Mouse (Mus musculus) heart, embryonic 14.5 days (tissue): ENCODE data around the gene Fam174a. TPM values are rescaled to one million over a fixed set of nuclear protein-coding genes. Genes with fewer than 3 reads are reported as not detected.

Source experiments
- ATAC-seq: fragments of 200-750 bp; cut with Nextera tagmentation; 2 replicates; pipeline ENCODE4 v1.8.0; 2017; ENCODE audit warnings: low read depth, moderate TSS enrichment; ENCODE audit not compliant: insufficient number of reproducible peaks, insufficient read depth, low FRiP score
- H3K27ac ChIP-seq, 2 experiments: fragments of 200-500 bp in 1 of 2; fragments of 300-500 bp in 1 of 2; sonication (generic) in 1 of 2; replicated peaks in 1 of 2; 2 replicates each; pipeline ENCODE4 v1.5.1; 2012 to 2014; ENCODE audit warnings: low read depth in 2 of 2, low read length in 2 of 2, control low read depth in 1 of 2, mild to moderate bottlenecking in 1 of 2, mixed read lengths in 1 of 2; ENCODE audit not compliant: control insufficient read depth in 1 of 2, insufficient read depth in 1 of 2
- H3K27me3 ChIP-seq: fragments of 300-500 bp; sonication (generic); 2 replicates; pipeline ENCODE4 v1.6.1; 2014; ENCODE audit warnings: mild to moderate bottlenecking, low read length, control low read depth; ENCODE audit not compliant: control insufficient read depth, insufficient read depth
- H3K36me3 ChIP-seq: fragments of 300-500 bp; sonication (generic); 2 replicates; pipeline ENCODE4 v1.6.1; 2014; ENCODE audit warnings: mild to moderate bottlenecking, control low read depth, low read length, mixed read lengths; ENCODE audit not compliant: control insufficient read depth, insufficient read depth
- H3K4me1 ChIP-seq, 2 experiments: fragments of 200-500 bp in 1 of 2; fragments of 300-500 bp in 1 of 2; sonication (generic) in 1 of 2; 2 replicates each; pipeline ENCODE4 v1.6.1; 2012 to 2014; ENCODE audit warnings: low read length in 2 of 2, control low read depth in 1 of 2, mixed read lengths in 1 of 2; ENCODE audit not compliant: control insufficient read depth in 2 of 2, insufficient read depth in 2 of 2
- H3K4me2 ChIP-seq: fragments of 300-500 bp; sonication (generic); 2 replicates; pipeline ENCODE4 v1.6.1; 2014; ENCODE audit warnings: mild to moderate bottlenecking, low read length
- H3K4me3 ChIP-seq, 2 experiments: fragments of 200-500 bp in 1 of 2; fragments of 300-500 bp in 1 of 2; sonication (generic) in 1 of 2; 2 replicates each; pipeline ENCODE4 v1.5.1; 2012 to 2014; ENCODE audit warnings: low read length in 2 of 2, mild to moderate bottlenecking in 2 of 2, control low read depth in 1 of 2, low read depth in 1 of 2, moderate library complexity in 1 of 2; ENCODE audit not compliant: control insufficient read depth in 1 of 2, insufficient read depth in 1 of 2
- H3K9ac ChIP-seq: fragments of 300-500 bp; sonication (generic); 2 replicates; pipeline ENCODE4 v1.6.1; 2014; ENCODE audit warnings: mild to moderate bottlenecking, low read length
- H3K9me3 ChIP-seq: fragments of 300-500 bp; sonication (generic); 2 replicates; pipeline ENCODE4 v1.6.1; 2016; ENCODE audit warnings: low read length, control low read depth; ENCODE audit not compliant: control insufficient read depth
- WGBS: fragments of 180-500 bp; shearing (Covaris S2); extraction: QIAGEN DNeasy Blood & Tissue Kit; methylation state at CpG from one replicate; pipeline ENCODE4 v1.1.7; 2014; 5-methylcytosine and 5-hydroxymethylcytosine counted together
- polyA plus RNA-seq: library from polyadenylated mRNA; unstranded; fragments of >200 nt; fragmentation: Nextera tagmentation; extraction: Ambion mirVana; gene quantifications from 2 replicates; pipeline ENCODE4 v1.2.1, GENCODE M21; 2014

Fam174a gene
- polyA plus RNA-seq, 1 experiment from 2014 or later: 30.5 TPM

DNA sequence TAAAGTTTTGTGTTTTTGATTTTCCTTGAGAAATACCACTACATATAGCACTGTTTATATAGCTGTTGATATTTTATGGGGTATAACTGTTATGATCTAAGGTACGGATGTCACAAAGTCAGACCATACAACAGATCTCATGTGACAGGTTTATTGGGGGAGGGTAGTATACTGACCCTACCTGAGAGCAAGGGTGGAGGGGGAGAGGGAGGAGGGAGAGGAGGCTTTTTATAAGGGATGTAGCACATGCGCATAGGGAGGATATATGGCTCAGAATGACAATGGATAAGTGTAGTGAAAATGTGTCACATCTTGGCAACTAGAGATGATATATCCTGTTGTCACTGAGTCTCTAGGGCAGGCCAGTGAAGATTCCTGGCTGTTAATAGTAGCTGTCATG is 8.8 kb downstream of the Fam174a start:
- ATAC-seq: no peak
- 0 out of 4 replicates have a peak, but pooled peaks cover 0 to 3% of the 10 kb centered on the region in 2 experiments for H3K4me1 ChIP-seq
- no peak overlapping the region for H3K4me3 ChIP-seq
- peaks cover 12% of the 10 kb centered on the region for H3K36me3 ChIP-seq
- no peaks in the 10 kb centered on the region for H3K27me3 ChIP-seq
- whole genome bisulfite sequencing: 88% methylated on average over 2 of the region's 2 CpGs
- no peak overlapping the region for H3K9ac ChIP-seq
- H3K27ac ChIP-seq: no peak overlapping the region
- no peaks in the 10 kb centered on the region for H3K9me3 ChIP-seq
- H3K4me2 ChIP-seq: no peak overlapping the region

DNA sequence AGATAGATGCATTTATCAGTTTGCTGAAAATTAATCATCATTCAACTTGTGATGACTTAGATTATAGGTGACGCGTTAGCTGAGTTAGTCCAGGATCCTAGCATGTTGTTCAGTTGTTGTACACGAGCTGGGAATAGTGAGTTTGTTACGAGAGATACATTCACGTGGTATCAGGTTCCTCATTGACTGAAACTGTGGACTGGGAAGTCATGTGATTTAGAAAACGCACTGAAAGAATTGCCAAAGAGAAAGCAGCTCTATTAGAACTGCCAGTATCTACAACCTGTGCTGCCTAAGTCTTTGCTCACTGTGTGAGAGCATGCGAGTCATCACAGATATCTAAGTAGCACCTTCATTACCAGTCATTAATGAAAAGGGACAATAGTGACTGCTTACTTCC is 9.6 kb downstream of the Fam174a start:
- 60% methylated on average over 7 of the region's 7 CpGs for WGBS

GRCm38 (mm10) chr1:95326856-95327255 is 13.4 kb downstream of the Fam174a start:
- H3K27ac ChIP-seq: no peak overlapping the region

More for the DNA sequence above, 9.6 kb downstream of the Fam174a start:
- Histone ChIP-seq H3K4me2 (no peak overlapping the region), H3K36me3 (peaks cover 15% of the 10 kb centered on the region), H3K9me3 (no peaks in the 10 kb centered on the region), H3K9ac (no peak overlapping the region), H3K4me3 (no peak overlapping the region), H3K4me1 (0 out of 4 replicates have a peak, but pooled peaks cover 0 to 3% of the 10 kb centered on the region in 2 experiments), H3K27me3 (no peaks in the 10 kb centered on the region), H3K27ac (no peak overlapping the region)
- no peak for ATAC-seq

DNA sequence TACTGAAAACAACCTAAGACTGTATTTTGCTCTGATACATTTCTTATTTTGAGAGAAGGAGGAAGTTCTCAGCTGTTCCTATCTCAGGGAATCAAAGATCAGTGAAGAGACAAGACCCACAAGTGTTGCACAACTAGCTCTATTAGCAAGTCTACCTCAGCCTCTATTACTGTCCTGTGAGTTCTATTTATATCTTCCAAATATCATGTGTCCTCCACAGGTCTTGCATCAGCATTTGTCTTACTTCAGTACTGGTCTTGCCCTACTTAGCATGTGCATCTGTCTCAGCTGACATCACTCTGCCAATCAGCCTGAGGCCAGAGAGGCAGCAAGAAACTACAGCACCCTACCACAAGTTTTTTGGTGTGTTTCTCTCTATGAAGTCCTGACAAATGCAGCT is 26.2 kb downstream of the Fam174a start:
- no peaks in the 10 kb centered on the region for H3K36me3 ChIP-seq
- ATAC-seq: no peak
- H3K27me3 ChIP-seq: no peaks in the 10 kb centered on the region
- H3K4me3 ChIP-seq: no peak overlapping the region
- H3K4me2 ChIP-seq: no peak overlapping the region
- H3K4me1 ChIP-seq: no peaks in the 10 kb centered on the region
- no peak overlapping the region for H3K27ac ChIP-seq
- H3K9ac ChIP-seq: no peak overlapping the region
- H3K9me3 ChIP-seq: no peaks in the 10 kb centered on the region

More at GRCm38 (mm10) chr1:95326856-95327255, 13.4 kb downstream of the Fam174a start:
- 0 out of 4 replicates have a peak, but pooled peaks cover 0 to 3% of the 10 kb centered on the region in 2 experiments for H3K4me1 ChIP-seq
- H3K9ac ChIP-seq: no peak overlapping the region
- no peak overlapping the region for H3K4me3 ChIP-seq
- no peak for ATAC-seq
- H3K27me3 ChIP-seq: no peaks in the 10 kb centered on the region
- H3K9me3 ChIP-seq: no peaks in the 10 kb centered on the region
- H3K4me2 ChIP-seq: no peak overlapping the region
- H3K36me3 ChIP-seq: peaks cover 26% of the 10 kb centered on the region

DNA sequence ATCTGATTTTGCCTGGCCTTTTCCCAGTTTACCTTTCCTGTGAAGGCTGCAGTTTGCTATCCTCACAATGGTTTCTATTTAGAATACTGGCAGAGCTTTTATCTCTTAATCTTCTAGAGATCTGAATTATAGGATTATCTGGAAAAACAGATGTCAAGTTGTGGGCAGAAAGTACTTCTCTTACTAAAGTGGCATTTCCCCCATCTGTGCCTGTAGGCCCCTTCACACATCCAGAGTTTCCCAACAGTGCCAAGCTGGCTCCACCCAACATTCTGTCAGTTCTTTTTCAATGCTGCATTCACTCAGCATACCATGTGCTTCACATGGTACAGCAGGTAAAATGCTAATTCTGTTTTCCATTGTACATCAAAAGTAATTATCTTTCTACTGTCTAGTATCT is 28.8 kb downstream of the Fam174a start:
- no peak overlapping the region for H3K4me3 ChIP-seq
- H3K4me2 ChIP-seq: no peak overlapping the region
- no peaks in the 10 kb centered on the region for H3K36me3 ChIP-seq
- H3K9me3 ChIP-seq: no peaks in the 10 kb centered on the region
- no peaks in the 10 kb centered on the region for H3K27me3 ChIP-seq
- no peaks in the 10 kb centered on the region for H3K4me1 ChIP-seq
- no peak overlapping the region for H3K9ac ChIP-seq
- ATAC-seq: no peak
- no peak overlapping the region for H3K27ac ChIP-seq

DNA sequence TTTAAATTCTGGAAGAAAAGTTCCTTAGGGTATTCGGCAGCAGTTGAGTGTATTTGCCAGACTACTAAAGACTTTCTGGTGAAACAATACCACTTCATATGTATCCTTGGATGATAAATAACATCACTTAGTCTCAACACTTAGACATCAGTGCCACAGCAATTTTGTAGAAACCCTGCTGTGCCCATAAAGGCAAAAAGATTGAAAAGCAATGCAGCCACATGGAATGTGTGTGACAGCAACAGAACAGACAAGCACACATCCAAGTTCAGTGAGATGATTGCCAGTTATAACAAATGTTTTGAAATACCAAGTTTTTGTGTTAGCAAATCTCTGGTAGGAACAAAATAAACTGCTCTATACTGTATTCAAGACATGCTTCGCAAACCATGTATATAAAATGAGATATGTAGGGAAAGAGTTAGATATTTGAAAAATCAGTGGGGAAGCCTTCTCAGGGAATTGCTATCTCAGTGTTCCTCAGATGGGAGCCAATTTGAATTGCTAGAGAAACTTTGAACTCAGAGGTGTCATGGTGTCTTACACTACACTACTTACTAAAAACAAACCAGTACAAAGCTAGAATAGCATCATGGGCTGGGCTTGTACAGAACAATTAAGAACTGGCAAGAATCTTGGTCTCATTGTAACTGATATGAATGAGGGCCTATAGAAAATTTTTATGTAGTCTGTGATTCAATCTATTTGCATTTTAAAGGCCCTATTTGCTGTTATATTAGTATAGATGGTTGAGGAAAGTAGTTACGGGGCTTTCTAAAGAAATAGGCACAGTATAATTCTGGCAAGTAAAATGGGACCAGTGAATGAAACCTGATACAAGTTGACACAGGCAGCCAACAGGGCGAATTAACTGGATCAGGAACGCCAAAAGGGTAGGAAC is 30.4 kb downstream of the Fam174a start:
- Histone ChIP-seq H3K9me3 (no peaks in the 10 kb centered on the region), H3K36me3 (no peaks in the 10 kb centered on the region), H3K27me3 (no peaks in the 10 kb centered on the region), H3K9ac (no peak overlapping the region), H3K4me3 (no peak overlapping the region), H3K4me2 (no peak overlapping the region), H3K4me1 (no peaks in the 10 kb centered on the region), H3K27ac (no peak overlapping the region)
- WGBS: 79% methylated on average over 5 of the region's 5 CpGs
- no peak for ATAC-seq

- no peaks in the 10 kb centered on the region for H3K27me3 ChIP-seq
- no peak overlapping the region for H3K9ac ChIP-seq
- no peak overlapping the region for H3K27ac ChIP-seq
- WGBS: 39% methylated on average over 1 of the region's 1 CpGs
- H3K4me2 ChIP-seq: no peak overlapping the region
- no peaks in the 10 kb centered on the region for H3K4me1 ChIP-seq
- no peak overlapping the region for H3K4me3 ChIP-seq
- H3K9me3 ChIP-seq: no peaks in the 10 kb centered on the region
- ATAC-seq: no peak
- H3K36me3 ChIP-seq: no peaks in the 10 kb centered on the region
These were observed 40.7 kb downstream of the Fam174a start for GRCm38 (mm10) chr1:95354146-95354545.

DNA sequence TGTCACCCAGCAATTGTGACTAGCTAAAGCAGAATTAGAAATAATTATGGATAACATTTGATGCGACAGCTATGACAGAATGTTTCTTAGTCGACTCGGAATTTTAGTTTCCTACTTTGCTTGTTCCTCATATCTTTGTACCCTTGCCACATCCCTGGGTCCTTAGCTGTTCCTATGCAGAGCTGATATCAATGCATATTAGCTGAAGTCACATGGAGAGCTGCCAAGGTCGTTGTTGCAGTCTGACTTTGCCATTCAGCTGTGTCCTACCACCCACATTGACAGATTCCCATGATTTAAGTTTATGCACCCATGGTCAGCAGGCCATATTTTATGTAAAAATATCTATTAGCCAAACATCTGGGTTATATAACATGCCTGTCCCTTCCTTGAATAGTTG is 43.5 kb downstream of the Fam174a start:
- Histone ChIP-seq H3K4me1 (no peaks in the 10 kb centered on the region), H3K27me3 (no peaks in the 10 kb centered on the region), H3K9ac (no peak overlapping the region), H3K36me3 (no peaks in the 10 kb centered on the region), H3K4me3 (no peak overlapping the region), H3K9me3 (no peaks in the 10 kb centered on the region), H3K4me2 (no peak overlapping the region), H3K27ac (no peak overlapping the region)
- no peak for ATAC-seq
- WGBS: 38% methylated on average over 4 of the region's 4 CpGs
